Mouse (Mus musculus): ENCODE data around the gene Hexdc. TPM values are rescaled to one million over a fixed set of nuclear protein-coding genes. Genes with fewer than 3 reads are reported as not detected.
A peak's percentile ranks its signal among the peaks of the same experiment; 100 is the strongest.

Gene Hexdc
- polyA plus RNA-seq, 1 experiment from 2014 or later, result 17.1 TPM

- ATAC-seq (replicated peaks), result no peak
- Histone ChIP-seq H3K9ac (replicated peaks) (no peak overlapping the region), H3K9me3 (no peaks in the 10 kb centered on the region), H3K4me3 (no peak overlapping the region), H3K4me2 (replicated peaks) (no peak overlapping the region), H3K36me3 (no peaks in the 10 kb centered on the region), H3K27me3 (no peaks in the 10 kb centered on the region), H3K27ac (replicated peaks) (no peak overlapping the region), H3K4me1 (peaks cover 5% of the 10 kb centered on the region)
- WGBS, result 52% methylated on average over 2 of the region's 2 CpGs
Observed at GRCm38 (mm10) chr11:121198622-121199021, 5.6 kb upstream of the Hexdc start.

DNA sequence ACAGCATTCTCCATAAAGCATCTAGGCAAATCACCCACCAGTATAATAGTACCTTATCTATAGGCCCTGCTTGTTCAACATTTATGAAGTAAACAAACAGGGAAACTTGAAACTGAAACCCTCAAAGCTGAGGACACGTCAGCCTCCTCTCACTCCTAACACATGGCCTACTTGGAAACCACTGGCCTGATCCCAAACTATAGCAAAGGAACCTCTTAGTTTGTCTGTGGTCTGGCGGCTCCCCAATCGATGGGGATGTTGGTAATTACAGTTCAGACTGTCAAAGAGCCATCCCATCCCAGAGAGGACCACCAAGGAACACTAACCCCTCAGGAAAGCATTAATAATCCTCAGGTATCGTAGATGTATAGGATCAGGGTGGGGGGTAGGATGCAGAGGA is 4.4 kb upstream of the Hexdc start:
- no peak overlapping the region for H3K4me3 ChIP-seq
- 72% methylated on average over 4 of the region's 4 CpGs for WGBS
- H3K4me1 ChIP-seq, result peaks cover 11% of the 10 kb centered on the region
- H3K4me2 ChIP-seq (replicated peaks), result no peak overlapping the region
- H3K36me3 ChIP-seq, result no peaks in the 10 kb centered on the region
- ATAC-seq (replicated peaks), result no peak
- H3K27me3 ChIP-seq, result no peaks in the 10 kb centered on the region
- no peaks in the 10 kb centered on the region for H3K9me3 ChIP-seq
- H3K27ac ChIP-seq (replicated peaks), result no peak overlapping the region
- H3K9ac ChIP-seq (replicated peaks), result no peak overlapping the region

DNA sequence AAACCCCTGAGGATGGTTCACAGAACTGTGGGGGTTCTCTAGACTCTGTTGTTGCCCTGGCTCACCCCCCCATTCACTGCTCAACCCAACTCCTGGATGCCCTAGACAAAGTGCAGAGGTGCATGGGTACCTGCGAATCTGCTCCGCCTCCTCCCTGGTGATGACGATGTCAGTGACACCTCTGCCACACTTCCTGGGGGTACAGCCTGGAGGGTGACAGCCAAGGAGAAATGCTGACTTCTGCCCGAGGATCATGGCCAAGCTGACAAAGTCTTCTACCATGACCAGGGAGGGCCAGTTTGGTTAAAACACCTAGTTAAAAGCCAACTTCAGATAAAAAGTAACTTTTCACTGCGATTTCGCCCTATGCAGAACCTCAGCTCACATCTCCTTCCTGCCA is 3.5 kb upstream of the Hexdc start:
- no peaks in the 10 kb centered on the region for H3K27me3 ChIP-seq
- no peak overlapping the region for H3K27ac ChIP-seq (replicated peaks)
- no peak overlapping the region for H3K9ac ChIP-seq (replicated peaks)
- ATAC-seq (replicated peaks), result no peak
- H3K4me1 ChIP-seq, result peaks cover 16% of the 10 kb centered on the region
- H3K4me3 ChIP-seq, result no peak overlapping the region
- H3K4me2 ChIP-seq (replicated peaks), result no peak overlapping the region
- no peaks in the 10 kb centered on the region for H3K9me3 ChIP-seq
- WGBS, result 96% methylated on average over 6 of the region's 6 CpGs
- H3K36me3 ChIP-seq, result no peaks in the 10 kb centered on the region

DNA sequence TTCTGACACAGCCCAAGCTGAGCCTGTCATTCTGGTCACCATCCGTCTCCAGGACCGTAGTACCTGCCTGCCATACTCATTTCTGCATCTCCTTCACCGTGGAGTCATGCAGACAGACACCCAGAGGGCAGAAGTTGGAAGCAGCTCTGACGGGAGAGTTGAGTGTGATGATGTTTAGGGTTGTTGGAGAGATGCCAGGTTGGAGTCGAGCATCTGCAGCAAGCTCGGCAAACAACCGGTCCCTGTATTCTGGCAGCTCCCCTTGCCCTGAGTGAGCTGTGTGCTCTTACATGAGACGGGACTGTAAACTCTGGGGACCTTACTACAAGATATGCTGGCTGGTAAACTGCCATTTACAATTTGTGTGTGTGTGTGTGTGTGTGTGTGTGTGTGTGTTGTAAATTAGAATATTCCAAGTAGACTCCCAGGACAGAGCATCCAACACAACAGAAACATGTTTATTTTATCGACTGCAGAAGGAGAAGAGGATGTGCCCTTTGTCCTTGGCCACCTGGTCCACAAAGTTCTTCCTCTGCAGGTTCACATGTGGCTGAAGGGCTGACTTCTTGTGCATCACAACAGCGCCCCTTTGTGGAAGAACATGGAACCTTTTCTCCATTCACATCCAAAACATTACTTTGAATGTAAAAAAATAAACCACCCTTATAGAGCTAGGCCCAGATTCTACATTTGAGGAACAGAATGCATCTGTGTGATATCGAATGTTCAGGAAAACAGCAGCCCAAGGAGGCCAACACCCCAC is 2.6 kb upstream of the Hexdc start:
- H3K9ac ChIP-seq (replicated peaks), result no peak overlapping the region
- H3K9me3 ChIP-seq, result no peaks in the 10 kb centered on the region
- H3K4me3 ChIP-seq, result no peak overlapping the region
- no peaks in the 10 kb centered on the region for H3K36me3 ChIP-seq
- H3K4me1 ChIP-seq, result peaks cover 16% of the 10 kb centered on the region
- 48% methylated on average over 11 of the region's 11 CpGs for WGBS
- no peak for ATAC-seq (replicated peaks)
- H3K4me2 ChIP-seq (replicated peaks), result no peak overlapping the region
- H3K27ac ChIP-seq (replicated peaks), result no peak overlapping the region
- H3K27me3 ChIP-seq, result no peaks in the 10 kb centered on the region

GRCm38 (mm10) chr11:121203859-121204160 is 423 bp upstream of the Hexdc start:
- Histone ChIP-seq H3K4me1 (peaks cover 16% of the 10 kb centered on the region), H3K4me3 (peak overlapping the region; percentile 77), H3K4me2 (replicated peaks) (peak overlapping the region; percentile 82), H3K36me3 (peaks cover 9% of the 10 kb centered on the region; the same call in 1 of the 2 replicates), H3K27me3 (no peaks in the 10 kb centered on the region), H3K9ac (replicated peaks) (peak overlapping the region; percentile 22; the same call in 1 of the 2 replicates), H3K9me3 (no peaks in the 10 kb centered on the region), H3K27ac (replicated peaks) (peak overlapping the region; percentile 90)
- ATAC-seq (replicated peaks), result no peak
- under 1% methylated on average over 5 of the region's 5 CpGs for whole genome bisulfite sequencing

DNA sequence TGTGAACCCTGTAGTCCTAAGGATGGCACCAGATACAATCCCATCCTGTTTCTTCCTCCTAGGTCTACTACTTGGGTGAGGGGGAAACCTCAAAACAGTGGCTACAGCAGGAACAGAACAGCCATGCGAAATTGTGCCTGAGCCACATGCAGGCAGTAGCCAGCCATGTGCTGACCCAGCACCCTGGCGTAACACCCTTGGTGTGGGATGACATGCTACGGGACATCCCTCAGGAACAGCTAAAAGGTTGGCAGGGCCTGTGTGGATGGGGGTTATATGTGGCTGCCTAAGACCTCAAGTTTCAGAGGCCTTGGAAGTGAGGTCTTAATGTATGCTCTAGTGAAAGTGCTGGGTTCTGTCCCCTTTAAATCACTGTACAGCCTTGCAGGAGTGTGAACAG is 12.6 kb downstream of the Hexdc start:
- ATAC-seq (replicated peaks), result no peak
- no peak overlapping the region for H3K9ac ChIP-seq (replicated peaks)
- no peak overlapping the region for H3K27ac ChIP-seq (replicated peaks)
- H3K27me3 ChIP-seq, result no peaks in the 10 kb centered on the region
- no peaks in the 10 kb centered on the region for H3K9me3 ChIP-seq
- no peak overlapping the region for H3K4me2 ChIP-seq (replicated peaks)
- H3K4me3 ChIP-seq, result no peak overlapping the region
- peaks cover 36% of the 10 kb centered on the region for H3K36me3 ChIP-seq
- WGBS, result over 99% methylated on average over 3 of the region's 3 CpGs
- H3K4me1 ChIP-seq, result no peaks in the 10 kb centered on the region

DNA sequence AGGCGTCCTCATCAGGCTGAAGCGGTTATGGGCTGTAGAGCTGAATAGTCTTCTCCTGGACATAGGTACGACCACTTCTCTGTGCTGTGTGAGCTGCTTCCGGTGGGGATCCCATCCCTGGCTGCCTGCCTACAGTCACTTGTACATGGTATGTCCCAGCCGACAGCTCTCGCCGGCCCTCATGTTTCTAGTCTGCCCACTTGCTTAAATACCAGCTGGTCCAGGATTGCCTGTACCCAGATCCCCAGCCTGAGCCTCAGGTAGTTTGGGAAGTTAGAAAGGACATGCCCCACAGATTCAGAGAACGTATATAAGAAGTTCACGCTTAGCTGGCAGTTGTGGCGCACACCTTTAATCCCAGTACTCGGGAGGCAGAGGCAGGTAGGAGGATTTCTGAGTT is 15.5 kb downstream of the Hexdc start:
- H3K36me3 ChIP-seq, result peaks cover 65% of the 10 kb centered on the region
- H3K9me3 ChIP-seq, result no peaks in the 10 kb centered on the region
- 92% methylated on average over 11 of the region's 11 CpGs for WGBS
- no peak overlapping the region for H3K4me2 ChIP-seq (replicated peaks)
- H3K4me3 ChIP-seq, result no peak overlapping the region
- H3K27ac ChIP-seq (replicated peaks), result no peak overlapping the region
- H3K27me3 ChIP-seq, result no peaks in the 10 kb centered on the region
- H3K9ac ChIP-seq (replicated peaks), result no peak overlapping the region
- H3K4me1 ChIP-seq, result no peaks in the 10 kb centered on the region
- ATAC-seq (replicated peaks), result no peak

GRCm38 (mm10) chr11:121220771-121221170 is 16.5 kb downstream of the Hexdc start:
- H3K4me1 ChIP-seq, result no peaks in the 10 kb centered on the region
- peaks cover 75% of the 10 kb centered on the region for H3K36me3 ChIP-seq
- no peaks in the 10 kb centered on the region for H3K27me3 ChIP-seq
- no peaks in the 10 kb centered on the region for H3K9me3 ChIP-seq
- no peak overlapping the region for H3K4me2 ChIP-seq (replicated peaks)
- H3K4me3 ChIP-seq, result no peak overlapping the region
- 95% methylated on average over 5 of the region's 5 CpGs for WGBS
- H3K27ac ChIP-seq (replicated peaks), result no peak overlapping the region
- no peak for ATAC-seq (replicated peaks)
- H3K9ac ChIP-seq (replicated peaks), result no peak overlapping the region

GRCm38 (mm10) chr11:121221321-121222010 is 17.2 kb downstream of the Hexdc start:
- no peak overlapping the region for H3K4me3 ChIP-seq
- peaks cover 79% of the 10 kb centered on the region for H3K36me3 ChIP-seq
- ATAC-seq (replicated peaks), result no peak
- H3K4me1 ChIP-seq, result no peaks in the 10 kb centered on the region
- H3K9me3 ChIP-seq, result no peaks in the 10 kb centered on the region
- H3K4me2 ChIP-seq (replicated peaks), result no peak overlapping the region
- no peak overlapping the region for H3K9ac ChIP-seq (replicated peaks)
- no peaks in the 10 kb centered on the region for H3K27me3 ChIP-seq
- 91% methylated on average over 6 of the region's 6 CpGs for WGBS
- H3K27ac ChIP-seq (replicated peaks), result no peak overlapping the region

DNA sequence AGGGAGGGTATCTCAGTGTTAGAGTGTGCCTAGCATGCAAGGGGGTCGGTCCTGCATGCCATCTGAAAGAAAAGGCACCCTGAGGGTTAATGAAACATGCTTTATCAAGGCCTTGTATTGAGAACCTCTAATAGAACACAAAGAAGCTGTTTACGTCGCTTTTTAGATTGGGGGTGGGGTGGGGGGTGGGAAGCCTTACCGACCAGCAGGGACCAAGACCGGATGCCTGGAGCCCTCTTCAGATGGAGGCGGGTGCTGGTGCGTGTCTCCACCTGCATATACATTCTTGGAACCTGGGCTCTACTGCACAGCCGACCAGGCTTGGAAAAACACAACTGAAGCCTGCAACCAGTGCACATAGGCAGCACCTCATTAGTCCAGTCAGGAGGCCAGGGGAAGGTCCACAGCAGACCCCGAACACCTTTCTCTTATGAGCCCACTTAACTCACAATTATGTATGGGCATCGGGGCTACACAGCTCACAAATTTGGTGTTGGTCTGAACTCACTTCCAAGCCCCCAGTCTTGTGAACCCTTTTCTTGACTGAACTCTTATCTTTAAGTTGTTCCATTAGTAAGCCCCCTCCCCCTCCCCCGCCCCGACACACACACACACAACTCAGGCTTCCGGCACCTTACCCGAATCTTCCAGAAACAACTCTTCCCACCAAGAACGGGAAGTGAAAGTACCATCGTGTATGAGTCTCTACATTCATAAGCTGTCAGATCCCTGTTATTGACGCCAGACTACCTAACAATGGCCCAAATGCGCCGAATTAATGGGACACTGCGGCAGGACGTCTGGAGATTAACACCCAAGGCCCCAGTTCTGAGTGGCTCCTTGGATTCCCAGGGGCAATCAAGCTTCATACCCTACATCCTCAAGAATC is 24.1 kb downstream of the Hexdc start:
- no peaks in the 10 kb centered on the region for H3K27me3 ChIP-seq
- peaks cover 35% of the 10 kb centered on the region for H3K36me3 ChIP-seq
- peaks cover 21% of the 10 kb centered on the region for H3K4me1 ChIP-seq
- 18% methylated on average over 21 of the region's 21 CpGs for WGBS
- peak overlapping the region; percentile 64 for H3K9ac ChIP-seq (replicated peaks)
- peak overlapping the region; percentile 79 for H3K4me2 ChIP-seq (replicated peaks)
- peak; percentile 4; the same call in 1 of the 2 replicates for ATAC-seq (replicated peaks)
- H3K9me3 ChIP-seq, result no peaks in the 10 kb centered on the region
- peak overlapping the region; percentile 65 for H3K27ac ChIP-seq (replicated peaks)
- peak overlapping the region; percentile 67 for H3K4me3 ChIP-seq

DNA sequence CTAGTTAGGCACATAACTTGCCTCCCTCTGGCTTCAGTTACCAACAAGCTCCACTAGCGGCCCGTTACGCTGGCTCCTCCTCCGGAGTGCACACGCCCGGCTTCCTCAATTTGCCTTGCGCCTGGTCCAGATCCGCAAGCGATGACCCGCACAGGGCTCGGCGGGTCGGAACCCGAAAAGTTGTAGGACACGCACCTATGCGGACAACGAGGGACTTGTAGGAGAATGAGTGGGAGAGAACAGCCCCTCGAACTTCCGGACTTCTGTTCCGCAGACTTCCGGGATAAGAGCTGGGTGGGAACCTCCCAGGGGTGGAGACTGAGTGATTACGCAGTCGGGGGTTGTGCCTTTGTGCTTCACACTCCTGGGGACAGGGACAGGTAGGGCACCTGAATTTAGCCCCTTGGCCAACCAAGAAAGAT is 24.8 kb downstream of the Hexdc start, which contains the start of gene Cybc1:
Cybc1 (minus strand) TSS at position 305 of the 422 bp plus-strand sequence.
- Histone ChIP-seq H3K27me3 (no peaks in the 10 kb centered on the region), H3K36me3 (peaks cover 28% of the 10 kb centered on the region), H3K4me1 (peaks cover 21% of the 10 kb centered on the region), H3K27ac (replicated peaks) (peak within 1 kb of the TSS; percentile 65), H3K4me2 (replicated peaks) (peak within 1 kb of the TSS; percentile 79), H3K4me3 (peak within 1 kb of the TSS; percentile 67), H3K9ac (replicated peaks) (peak within 1 kb of the TSS; percentile 64), H3K9me3 (no peaks in the 10 kb centered on the region)
- WGBS, result under 1% methylated on average over 23 of the region's 23 CpGs
- peak; percentile 93 for ATAC-seq (replicated peaks)

- Histone ChIP-seq H3K4me1 (peaks cover 26% of the 10 kb centered on the region), H3K36me3 (0 out of 2 replicates have a peak, but pooled peaks cover 8% of the 10 kb centered on the region), H3K27me3 (no peaks in the 10 kb centered on the region), H3K9me3 (no peaks in the 10 kb centered on the region), H3K4me3 (no peak overlapping the region), H3K27ac (replicated peaks) (no peak overlapping the region), H3K4me2 (replicated peaks) (no peak overlapping the region), H3K9ac (replicated peaks) (no peak overlapping the region)
- ATAC-seq (replicated peaks), result no peak
- 78% methylated on average over 4 of the region's 4 CpGs for WGBS
Observed at GRCm38 (mm10) chr11:121231191-121231590, 27.0 kb downstream of the Hexdc start.
